Mouse (Mus musculus): ENCODE measurements around the gene Ammecr1. TPM values are rescaled to one million over a fixed set of nuclear protein-coding genes. Genes with fewer than 3 reads are reported as not detected.

Gene Ammecr1
- polyA plus RNA-seq, 2 experiments from 2014 or later: 6.4 to 9.2 TPM

DNA sequence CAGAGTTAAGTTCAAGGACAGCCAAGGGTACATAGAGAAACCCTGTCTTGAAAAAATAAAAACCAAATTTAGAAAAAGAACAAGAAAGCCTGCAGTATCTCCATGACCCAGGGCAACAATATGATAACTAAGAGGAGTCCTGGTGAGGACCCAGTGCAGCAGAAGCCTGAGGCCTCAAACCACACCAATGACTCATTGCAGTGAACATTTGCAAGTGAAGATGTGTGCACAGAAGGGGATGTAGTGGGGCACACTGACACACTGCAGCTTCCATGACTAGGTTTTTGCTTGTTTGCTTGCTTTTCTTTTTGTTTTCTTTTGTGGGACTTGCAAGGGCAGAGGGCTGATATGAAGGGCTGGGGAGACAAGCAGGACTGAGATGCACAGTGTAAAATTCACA is 52.3 kb downstream of the Ammecr1 start:
- no peak for ATAC-seq

DNA sequence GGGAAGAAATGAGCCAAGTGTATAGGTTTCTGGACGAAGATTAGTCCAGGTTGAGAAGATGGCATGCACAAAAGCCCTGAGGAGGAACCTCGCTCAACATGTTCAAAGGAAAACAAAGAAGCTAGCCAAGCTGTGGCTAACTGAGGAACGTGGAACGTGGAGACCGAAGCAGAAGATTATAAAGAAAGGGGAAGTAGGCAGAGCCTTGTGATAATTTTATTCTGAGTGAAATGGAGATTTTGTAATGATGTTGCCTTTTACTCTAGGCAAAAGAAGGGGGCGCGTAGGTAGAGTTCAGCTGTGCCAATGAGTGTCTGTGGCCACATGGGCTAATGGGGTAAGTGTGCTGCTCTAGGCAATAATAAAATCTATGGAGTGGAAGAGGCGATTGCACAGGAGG is 62.7 kb downstream of the Ammecr1 start:
- ATAC-seq: no peak

DNA sequence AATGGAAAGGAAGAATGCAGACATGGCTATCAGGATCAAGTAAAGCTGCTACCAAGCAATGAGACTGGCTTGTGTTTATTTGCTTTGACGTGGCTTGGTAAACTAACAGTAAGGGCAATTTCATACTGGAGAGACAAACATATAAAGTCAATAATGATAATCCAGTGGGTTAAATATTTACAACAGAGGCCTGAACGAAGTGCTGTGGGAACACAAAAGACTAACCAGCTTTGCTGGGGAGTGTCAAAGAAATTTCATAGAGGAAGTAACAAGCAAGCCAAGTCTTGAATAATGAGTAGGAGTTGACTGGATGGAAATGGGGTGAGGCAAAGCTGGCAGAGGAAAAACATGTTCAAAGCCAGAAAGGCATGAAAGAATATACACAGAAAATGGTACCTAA is 63.9 kb downstream of the Ammecr1 start:
- no peak for ATAC-seq

DNA sequence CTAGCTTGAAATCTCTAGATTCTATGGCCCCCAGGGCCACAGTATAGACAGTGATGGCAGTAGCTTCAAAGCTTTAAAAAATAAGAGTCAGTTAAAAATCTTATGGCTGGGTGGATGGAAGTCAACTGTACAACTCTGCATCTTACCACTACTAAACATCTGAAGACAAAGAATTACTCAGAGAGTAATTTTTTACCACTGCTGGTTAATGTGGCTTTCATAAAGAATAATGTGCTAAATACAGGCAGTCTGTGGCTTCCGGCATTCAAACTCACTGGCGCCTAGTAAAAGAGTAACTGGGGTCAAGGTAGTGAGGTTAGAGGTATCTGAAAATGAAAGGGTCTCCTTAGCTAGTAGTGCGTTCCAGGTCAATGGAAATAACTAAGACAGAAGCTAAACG is 64.6 kb downstream of the Ammecr1 start:
- ATAC-seq: peak; percentile 61

DNA sequence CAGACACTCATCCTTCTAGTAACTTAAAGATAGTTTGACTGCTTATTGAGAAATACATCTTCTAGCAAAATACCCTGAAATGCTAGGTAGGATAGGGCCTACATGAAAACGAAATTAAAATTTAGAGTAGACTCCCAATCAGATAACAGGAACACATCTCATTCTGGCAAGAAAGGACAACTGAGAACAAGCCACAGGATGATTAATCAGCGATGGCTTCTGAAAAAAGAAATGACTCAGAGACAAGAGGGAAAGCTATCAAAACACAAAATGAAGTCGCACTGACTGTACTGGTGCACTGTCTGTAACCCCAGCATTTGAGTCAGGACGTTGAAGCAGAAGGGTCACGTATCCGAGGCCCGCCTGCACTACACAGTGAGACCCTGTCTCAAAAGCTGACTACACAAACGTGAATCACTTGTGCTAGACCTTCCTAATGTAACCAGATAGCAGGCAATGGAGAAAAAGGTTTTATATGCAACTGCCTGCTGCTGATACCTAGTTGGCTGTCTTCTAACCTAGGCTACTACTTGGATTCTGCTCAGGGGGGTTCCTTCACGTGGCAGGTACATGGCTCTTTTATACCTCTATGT is 68.1 kb downstream of the Ammecr1 start:
- ATAC-seq: no peak

DNA sequence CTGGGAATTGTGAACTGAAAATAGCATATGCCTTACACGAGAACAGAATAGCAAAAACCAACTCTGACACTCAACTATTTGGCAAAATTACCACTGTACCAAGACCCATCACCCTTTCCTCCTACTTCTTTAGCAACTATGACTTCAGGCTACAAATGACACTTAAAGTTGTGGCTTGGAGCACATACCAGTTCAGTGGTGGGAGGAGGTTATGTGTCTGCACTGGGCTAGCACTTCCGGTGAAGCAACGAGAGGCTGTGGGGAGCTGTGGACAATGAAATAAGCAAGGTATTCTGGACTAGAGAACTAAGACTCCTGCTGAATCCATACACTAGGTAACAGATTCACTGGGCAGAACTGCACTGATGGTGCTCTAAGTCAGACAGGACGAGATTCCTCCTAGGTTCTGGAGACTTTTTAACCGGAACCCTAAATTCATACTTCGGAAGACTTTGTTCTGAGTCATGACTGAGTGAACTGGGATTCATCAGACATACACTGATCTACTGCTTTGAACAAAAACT is 69.0 kb downstream of the Ammecr1 start:
- ATAC-seq: no peak

DNA sequence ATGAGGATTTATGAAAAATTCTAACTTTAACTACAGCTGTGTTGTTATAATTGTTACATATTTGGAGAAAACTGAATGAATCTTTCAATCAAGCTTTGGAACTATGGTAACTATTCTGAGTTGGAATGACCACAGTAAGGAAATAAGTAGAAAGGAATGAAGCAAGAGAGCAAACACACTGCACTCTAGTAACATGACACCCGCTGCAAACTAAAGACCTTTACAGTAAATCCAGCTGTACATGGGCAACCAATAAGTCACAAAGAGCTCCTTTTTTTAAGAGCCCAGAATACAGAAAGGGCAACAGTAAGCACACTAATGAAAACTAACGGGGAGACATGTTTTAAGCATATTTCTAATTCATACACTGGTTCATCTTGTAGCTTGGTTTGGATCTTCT is 71.2 kb downstream of the Ammecr1 start:
- no peak for ATAC-seq

DNA sequence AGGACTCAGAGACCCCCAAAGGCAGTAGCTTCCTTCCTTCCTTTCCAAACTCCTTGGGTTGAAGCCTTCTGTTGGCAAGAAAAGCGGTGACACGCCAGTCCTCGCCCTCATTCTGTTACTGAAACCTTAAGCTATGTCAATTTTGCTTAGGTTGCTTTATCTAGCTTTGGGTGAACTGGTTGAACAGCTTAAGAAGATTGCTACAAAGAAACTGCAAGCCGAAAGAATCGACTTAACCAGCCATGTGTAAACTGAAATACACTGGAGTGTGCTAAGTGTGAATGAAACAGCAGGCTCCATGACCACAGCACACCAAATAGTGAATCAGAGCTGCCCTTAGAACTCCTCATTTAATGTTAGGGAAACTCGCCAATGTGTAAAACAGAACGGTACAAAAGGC is 80.6 kb downstream of the Ammecr1 start:
- ATAC-seq: no peak

DNA sequence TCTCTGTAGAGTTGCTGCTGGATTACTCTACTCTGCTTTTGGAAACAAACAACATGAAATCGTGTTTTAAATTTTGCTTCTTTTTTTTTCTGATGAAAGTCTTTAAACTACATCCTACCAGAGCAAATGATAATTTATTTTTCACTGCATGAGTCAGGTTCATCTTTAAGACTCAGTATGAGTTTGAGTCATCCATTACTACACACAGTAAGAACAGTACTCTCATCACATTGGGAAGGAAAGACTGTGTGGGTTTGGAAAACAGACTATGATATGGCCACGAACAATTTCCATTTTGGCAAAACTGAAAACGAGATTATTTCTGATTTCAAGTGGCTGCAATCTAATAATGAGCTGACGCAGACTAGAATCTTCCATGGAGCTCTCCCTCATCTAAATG is 82.9 kb downstream of the Ammecr1 start:
- peak; percentile 89 for ATAC-seq

DNA sequence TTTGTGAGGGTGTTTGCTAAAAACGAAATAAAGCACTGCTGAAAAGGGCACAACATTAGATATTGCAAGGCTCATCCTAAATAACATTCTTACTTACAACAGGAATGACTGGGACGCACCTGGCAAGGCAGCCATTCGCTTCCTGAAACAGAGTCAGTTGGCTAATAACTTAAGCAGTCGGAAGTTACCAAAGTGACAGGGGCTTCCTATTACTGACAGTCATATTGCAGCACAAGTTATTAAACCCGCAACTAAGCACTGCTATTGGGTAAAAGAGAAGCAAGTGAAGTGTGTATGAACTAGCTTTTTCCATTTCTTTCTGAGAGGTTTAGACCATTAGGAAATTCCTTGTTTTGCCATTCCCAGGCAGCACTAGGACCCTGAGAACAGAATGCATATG is 84.3 kb downstream of the Ammecr1 start:
- ATAC-seq: no peak

DNA sequence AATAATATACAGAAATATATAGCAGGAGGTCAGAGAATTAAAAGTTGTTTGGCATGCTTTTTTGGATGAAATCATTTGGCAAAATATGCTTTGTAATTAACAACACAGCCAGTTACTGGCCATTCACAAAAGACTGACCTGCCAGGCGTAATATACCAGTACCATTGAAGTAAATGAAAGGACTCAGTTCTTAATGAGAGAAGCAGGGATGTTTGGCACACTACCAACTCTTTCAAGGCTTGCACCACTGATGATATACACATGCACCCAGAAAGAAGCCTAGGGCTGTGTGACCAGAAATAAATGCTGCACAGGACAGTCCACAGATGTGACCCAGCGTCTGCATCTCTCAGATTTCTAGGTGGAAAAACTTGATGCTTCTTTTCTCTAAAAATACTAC is 96.7 kb downstream of the Ammecr1 start:
- ATAC-seq: no peak

DNA sequence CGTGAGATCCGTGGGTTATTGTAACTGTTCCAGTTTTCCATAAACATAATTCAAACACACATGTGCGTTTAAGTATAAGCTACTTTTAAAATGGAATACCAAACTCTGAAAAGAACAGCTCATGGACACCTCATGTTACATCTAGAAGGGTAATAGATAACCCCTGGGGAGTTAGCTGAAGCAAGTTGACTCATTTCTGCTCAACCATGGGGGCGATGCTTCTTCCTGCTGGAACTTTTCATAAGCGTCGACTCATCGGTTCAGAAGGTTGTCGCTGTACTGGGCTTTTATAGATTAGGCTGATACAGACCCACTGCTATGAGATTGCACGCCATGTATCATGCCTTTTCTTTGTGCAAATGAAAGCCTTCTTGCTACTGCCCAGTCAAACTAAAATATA is 118.5 kb downstream of the Ammecr1 start:
- no peak for ATAC-seq

DNA sequence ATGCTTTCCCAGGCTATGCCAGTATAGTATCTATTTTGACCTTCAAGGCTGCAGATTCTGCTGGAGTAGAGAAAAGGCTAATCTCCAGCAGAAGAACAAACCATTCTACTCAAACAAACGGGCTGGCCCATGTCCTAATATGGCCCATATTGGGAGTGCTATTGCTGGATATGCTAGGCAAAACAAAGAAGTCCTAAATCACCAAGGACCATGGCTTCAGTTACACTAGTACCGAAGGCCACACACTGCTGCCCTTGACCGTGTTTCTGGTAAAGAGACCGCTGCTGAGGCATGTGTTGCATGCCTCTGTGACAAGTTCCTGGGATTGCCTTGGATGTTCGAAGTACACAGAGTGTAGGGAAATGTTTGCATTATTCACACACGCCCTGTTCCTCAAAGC is 120.3 kb downstream of the Ammecr1 start:
- ATAC-seq: no peak

DNA sequence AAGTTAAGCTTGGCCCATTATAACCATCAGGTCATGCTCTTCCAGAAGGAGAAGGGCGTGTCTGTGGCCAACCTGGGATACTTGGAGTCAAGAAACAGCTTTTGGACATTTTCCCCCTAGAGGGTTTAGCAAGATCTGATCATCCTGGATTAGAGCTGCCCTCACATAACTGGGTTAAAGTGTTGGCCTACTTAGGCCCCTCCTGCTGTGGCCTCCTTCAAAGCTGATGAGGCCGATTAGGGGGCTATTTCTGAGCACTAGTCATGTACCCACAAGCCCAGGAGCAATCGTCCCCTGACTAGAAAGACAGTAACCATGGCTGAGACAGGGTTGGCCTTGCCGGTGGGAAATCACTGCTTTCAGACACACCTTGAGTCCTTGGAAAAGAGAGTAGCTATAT is 124.6 kb downstream of the Ammecr1 start:
- ATAC-seq: no peak

DNA sequence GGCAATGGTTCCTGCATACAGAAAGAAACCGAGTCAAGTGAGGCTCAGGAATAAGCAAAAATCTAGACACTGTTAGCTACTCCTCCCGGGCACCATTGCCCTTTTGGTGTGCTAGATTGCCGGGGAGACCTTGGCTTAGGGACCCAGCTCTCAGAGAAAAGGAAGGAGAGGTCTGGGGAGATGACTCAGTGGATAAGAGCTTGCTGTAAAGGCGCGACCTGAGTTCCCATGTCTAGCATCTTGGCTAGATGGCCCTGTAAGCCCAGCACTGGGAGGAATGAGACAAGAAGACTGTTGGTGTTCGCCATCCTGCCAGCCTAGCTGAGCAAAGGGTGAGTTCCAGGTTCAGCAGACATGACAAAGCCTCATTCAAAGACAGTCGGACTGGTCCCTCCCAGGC is 127.1 kb downstream of the Ammecr1 start:
- ATAC-seq: no peak

DNA sequence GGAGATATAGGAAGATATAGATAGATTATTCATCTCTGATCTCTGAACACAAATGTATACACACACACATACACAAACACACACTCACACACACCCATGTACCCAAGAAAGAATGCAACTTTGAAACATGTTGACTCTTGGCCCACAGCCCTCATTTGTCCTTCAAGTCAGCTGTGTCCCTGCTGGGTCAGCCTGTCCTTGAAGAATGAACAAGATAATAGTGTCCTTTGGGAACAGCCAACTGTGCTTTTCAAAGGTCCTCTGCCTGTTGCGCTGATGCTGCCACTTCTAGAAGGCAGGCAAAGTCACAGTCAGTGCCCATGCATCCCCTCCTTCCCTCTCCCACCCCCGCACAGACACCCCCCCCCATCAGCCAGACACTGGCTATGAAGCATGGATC is 127.7 kb downstream of the Ammecr1 start:
- no peak for ATAC-seq

DNA sequence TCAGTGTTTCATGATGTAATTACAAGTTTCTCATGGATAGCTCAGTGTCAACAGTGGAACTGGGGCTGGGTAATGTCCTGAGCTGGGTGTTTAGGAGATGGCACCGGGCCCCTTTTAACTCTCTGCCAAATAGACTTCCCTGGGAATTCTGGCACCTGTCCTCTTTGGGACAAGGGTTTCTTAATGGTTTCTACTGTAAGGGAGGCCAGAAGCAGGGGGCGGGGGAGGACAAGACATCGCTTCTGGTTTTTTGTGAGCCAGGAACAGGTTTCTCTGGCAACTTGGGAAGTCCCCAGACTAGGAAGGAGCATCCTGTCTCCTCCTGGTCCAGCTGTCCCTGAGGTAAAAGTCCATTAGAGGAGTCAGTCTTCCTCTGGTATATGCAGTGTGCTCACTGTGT is 129.2 kb downstream of the Ammecr1 start:
- ATAC-seq: no peak

DNA sequence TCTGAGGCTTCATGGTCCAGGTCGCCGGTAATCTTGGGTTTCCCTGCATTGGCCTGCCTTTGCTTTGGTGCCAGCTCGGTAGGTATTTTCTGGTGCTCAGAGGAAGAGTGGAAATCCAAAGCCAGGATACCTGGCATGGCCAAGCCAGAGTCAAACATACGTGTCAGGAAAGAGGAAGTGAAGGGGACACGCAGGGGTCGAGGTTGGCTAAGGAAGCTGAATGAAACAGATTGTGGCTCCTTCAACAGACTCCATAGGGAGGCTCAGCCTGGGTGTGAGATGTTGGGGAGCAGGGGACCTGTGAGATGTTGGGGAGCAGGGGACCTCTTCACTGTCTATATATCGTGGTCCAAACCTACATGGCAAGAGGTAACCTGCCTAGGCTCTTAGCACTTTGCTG is 130.1 kb downstream of the Ammecr1 start:
- no peak for ATAC-seq

DNA sequence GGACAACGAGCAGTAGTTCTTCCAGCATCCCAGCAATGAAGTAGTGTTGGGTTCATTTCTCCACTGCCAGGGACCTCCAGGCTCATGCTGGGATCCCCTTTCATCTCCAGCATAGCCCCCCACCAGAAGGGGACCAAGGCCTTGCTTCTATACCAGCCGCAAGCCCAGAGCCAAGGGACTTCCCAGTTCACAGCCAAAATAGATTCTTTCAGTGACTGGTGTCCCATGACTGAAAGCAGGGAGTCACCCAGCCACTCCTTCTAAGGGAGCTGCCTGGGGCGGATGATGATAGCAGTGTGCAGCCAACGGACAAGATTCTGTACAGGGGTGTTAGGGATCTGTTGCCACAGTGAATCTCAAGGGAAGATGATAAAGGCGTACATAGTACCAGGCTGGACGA is 131.7 kb downstream of the Ammecr1 start:
- ATAC-seq: no peak

DNA sequence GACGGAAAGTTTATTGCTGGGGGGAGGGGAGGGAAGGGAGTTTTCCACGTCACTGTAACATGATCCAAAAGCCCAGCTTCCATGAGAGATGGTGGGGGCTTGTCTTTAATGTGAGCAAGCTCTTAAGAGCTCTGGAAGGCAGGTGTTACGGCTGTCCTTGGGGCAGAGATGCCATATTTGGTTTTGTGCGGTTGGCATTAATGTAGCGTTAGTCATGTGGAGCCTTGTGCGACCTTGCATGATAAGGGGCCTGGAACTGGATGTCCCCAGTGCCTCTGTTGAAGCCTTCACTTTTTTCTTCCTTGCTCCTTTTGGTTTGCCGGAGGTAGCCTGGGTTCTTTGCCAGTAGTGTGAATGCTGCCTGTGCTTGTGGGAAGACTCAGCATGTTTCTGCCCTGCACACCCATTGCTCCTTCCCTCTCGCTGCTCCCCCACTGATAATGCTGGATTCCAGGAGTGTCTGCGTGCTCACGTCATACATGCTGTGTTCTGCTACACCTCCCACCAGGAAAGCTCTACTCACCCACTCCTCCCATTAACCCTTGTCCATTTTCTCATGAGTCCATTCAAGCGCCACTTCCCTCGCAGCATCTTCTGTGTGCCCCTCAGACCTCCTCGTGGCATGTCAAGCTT is 133.2 kb downstream of the Ammecr1 start:
- no peak for ATAC-seq

DNA sequence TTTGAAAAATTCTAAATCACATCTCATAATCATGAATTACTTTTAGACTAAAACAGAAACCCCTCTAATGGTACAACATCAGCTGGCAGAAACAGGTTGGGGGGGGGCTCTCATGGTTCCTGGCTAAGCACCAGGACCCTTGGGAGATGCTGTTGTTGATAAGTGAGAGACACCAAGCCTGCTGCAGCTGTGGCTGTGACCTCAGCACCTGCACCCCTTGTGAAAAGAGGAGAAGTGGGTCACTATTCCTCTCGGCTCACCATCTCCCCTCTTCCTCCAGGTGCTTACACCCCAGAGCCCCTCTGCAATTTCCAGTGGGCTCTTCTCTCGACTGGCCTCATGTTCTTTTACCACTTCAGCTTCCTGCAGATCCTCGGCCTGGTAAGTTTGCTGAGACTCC is 134.3 kb downstream of the Ammecr1 start:
- no peak for ATAC-seq

DNA sequence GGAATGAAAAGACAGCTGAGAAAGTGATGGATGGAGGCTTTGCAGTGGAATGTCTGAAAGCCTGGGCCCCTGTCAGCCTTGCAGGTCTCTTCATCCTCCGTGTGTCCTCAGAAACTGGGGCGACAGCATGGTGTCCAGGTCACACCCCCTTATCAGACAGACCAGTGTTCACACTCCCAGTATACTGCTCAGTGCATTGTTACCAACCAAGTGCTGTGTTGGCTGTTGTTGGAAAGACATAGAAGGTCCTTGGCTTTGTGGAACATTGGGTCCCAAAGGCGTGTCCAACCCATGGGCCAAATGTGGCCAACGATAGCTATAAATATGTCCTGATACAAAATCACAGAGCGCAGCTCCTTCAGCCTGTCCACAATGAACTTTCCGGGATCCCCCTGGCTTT is 136.0 kb downstream of the Ammecr1 start:
- no peak for ATAC-seq

DNA sequence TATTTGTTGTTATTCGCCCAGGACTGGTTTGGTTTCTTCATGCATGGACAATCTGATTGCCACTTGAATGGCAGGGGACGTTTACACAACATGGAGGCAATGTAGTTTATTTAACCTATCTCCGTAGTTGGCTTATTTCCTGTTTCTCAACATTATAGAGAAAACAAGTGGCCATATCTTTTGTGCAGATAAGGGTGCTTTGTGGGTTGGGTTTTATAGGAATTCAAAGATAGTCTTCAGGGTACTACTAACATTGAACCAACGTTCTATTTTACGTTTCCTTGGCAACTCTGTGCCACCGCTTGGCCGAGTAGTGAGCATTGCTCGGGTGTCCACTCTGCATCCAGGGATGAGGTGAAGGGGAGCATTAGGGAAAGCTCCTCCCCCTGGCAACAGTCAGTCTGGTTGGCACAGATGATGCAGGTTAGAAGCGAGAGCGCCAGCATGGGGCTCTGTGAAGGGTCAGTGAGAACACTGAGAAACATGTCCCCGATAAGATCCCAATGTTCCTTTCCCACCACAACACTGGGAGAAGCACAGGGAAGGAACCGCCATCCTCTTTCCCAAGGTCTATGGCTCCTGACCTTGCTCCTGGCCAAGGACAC is 136.6 kb downstream of the Ammecr1 start:
- ATAC-seq: no peak

DNA sequence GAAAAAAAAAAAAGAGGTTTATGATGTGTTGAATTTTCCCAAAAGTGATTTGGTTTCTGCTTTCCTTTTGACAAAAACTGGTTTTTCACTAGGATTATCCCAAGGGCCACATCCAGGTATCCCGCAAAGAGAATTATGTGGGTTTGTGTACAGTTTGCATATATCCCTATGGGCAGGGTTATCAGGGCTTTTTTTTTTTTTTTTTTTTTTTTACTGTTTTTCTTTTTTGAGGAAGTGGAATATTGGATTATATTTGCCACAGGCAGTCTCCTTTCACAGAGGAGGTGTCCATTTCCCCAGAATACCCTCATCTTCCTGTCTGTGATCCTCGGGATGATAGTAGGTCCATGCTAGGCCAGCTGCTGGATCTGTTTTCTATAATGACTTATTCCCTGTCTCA is 137.3 kb downstream of the Ammecr1 start:
- ATAC-seq: no peak

Data from CD4-positive, CD25-positive, alpha-beta regulatory T cell, adult 4 months (primary cell).